Mouse (Mus musculus): ENCODE results near the gene Rep15.

Gene Rep15

DNA sequence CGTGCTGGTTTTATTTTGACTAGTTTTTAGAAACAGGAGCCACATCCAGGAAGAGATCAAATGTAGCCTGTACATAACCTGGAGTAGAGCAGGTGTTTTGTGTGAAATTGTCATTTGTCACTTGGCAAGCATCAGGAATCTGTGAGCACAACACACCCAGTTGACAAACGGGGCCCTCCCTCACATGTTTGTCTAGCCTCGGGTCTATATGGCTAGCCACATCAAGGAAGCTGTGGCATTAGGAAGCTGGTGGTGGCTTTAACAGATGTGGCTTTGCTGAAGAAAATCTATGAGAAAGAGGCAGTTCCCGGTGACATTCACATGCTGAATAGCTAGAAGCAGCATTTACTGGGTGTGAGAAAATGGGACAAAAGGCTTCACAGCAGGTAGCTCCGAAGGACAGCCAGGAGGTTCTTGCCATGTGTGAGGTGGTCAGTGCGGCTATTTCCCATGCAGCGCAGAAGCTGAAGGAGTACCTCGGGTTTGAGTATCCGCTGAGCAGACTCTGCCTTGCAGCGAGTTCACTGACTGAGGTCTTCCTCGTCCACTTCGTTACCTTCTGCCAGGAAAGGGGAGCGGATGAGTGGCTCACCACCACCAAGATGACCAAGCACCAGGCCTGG is at the start of gene Rep15:
Gene Rep15 (plus strand): TSS at position 282 of the 623 bp plus-strand sequence.
- DNase-seq: no peak

DNA sequence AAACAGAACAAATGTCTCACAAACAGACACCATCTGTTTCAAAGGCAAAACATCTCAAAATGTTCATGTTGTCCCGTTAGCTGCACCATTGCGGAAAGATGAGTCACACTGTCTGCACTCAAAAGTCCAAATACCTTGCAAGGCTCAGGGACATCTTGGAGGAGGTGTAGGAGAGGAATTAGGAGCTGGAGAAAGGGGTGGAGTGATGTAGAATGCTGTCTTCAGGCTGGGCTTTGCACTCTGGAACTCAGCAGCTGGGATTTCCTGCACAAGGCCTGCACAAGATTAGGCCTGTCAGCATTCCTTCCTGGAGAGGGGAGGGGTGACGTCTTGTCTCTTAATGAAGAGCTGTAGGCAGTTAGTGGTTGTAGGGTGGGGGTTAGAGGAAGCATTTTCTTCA is 47.8 kb upstream of the Rep15 start:
- DNase-seq: no peak

DNA sequence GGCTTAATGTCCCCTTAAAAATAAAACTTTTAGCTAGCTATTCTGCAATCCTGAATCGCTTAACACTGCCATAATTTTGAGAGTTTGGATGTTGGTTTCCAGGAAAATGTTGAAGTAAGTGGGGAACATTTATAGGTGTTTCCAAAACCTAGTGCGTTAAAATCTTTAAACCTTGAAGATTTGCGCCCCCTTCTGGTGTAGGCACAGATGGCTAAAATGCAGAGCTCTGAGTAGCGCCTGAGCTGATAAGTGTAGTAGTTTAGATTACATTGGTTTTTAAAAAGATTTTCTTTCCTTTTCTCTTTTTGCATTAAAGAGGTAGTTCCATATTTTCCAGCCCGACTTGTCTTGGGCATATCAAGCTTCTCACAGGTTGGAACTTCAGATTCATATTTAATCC is 38.1 kb upstream of the Rep15 start:
- peak; percentile 68 for DNase-seq

DNA sequence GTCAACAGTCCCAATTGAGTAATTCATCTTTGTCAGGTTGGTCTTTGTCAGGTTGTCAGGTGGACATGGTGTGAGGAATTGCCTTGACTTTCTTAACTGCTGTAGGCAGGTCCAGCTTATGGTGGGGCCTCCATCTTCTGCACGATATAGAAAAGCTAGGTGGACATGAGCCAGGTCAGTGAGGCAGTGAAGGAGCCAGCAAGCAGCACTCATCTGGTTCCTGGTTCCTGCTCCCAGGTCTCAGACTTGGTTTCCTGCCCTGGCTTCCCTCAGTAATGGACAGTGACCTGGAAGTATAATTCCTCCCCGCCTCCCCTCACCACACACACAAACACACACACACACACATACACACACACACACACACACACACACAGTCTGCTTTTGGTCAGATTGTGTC is 37.0 kb upstream of the Rep15 start:
- no peak for DNase-seq

DNA sequence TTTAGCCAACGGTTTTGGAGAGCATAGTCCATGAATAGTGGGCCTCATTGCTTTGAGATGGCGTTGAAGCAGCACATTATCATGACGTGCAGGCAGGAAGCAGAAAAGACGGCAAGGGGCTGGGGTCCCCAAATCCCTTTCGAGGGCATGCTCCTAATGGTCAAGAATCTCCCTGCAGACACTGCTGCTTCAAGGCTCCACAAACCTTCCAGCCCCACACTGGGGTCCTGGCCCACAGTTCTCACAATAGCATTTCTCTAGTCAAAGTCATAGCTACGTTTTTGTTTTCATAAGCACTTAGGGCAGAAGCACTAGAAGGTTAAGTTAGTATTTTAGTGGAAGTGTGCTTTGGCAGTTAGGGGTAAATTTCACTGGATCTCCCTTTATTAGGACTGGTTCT is 36.5 kb upstream of the Rep15 start:
- DNase-seq: no peak

DNA sequence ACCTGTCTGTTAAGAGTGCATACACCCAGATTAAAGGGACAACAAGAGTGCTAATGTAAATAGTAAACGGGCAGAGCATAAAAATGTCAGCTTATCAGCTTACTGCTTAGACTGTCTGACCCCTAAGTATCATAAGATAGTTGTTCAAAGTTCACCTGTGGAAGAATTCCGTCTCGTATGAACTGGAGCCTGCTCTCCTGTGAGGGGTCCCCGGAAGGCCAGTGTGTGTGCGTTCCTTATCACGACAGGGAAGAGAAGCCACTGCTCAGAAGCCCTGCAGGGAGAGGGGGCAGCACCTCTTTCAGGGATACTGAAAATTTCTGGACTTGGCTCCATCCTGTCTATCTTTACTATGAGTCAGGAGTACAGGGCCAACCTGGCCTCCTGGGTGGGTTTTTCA is 35.4 kb upstream of the Rep15 start:
- DNase-seq: no peak

DNA sequence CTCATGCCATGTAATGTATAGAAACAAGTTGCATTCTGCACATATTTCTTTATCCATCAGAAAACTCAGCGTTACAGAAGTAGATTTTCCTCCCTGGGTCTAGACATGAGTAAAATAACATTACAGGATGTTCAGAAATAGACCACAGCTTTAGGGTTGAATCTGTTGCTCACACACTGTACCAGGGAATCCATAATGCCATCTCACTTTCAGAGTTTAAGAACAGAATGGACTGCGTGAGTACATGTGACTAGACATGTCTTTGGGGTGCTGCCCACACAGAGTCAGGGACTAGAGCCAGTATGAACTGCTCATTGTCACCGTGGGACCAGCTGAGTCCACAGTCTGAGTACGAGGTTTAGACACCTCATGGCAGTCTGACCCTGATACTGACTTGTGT is 33.7 kb upstream of the Rep15 start:
- DNase-seq: no peak

DNA sequence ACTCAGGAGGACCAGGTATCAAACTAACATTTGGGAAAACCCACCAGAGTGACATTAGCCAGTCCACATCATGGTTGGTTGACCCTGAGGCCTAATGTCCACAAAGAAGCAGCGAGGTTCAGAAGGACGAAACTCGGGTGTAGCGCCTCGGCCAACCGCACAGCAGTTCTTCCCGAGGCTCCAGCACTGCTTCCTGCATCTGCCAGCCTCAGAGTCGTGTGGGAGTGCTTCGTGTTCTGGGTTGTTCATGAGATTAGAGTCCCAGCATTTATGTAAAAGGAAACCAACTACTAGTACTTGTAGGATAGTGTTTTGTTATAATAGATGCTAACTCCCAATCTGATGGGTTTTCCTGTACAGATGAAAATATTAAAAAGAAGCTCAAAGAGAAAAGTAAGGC is 33.1 kb upstream of the Rep15 start:
- no peak for DNase-seq

DNA sequence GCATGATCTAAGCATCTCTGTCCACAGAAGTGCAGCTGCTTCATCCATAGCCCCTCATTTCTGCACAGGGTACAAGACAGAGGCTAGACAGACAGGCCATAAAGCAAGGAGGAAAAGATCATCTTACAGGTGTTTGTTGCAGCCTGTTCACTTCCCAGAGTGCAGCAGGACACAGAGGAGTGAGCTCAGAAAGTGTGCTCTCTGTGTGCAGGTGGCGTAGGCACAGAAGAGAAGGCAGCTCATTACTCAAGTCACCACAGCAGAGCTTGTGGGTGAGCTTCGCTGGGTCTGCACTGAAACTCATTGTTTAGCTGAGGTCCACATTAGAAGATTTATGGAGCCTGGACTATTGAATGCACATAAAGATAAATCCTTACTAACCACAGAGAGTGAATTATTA is 32.6 kb upstream of the Rep15 start:
- no peak for DNase-seq

DNA sequence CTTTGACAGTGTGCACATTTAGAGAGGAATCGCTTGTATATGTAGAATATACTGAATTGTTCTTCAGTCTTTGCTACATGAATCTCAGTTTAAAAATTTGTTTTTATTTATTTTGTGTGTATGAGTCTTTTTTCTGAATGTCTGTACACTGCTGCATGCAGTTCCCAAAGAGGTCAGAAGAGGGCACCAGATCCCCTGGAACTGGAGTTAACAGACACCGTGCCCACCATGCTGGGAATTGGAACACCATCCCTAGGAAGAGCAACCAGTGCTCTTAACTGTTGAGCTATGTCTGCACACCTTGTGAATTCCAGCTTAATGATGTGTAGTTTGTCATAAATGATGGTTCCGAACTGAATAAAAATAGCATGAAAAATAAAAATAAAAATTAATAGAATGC is 24.2 kb upstream of the Rep15 start:
- DNase-seq: peak; percentile 67

DNA sequence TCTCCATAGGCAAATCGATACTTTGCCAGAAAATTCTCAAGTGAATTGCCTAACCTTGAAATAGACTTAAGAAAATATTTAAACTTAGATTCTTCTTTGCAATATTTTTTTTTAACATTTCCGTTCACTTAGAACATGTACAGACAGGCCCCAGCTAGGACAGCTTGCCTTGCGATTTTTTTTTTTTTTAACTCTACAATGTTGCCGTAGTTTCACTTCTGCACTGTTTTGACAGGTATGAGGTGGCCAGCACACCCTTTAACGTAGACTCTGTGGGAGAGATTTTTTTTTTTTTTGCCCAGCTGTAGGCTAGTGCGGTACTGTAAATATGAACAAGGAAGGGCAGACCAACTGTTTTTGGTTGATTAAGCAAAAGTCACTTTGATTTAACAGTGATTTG is 22.0 kb upstream of the Rep15 start:
- no peak for DNase-seq

DNA sequence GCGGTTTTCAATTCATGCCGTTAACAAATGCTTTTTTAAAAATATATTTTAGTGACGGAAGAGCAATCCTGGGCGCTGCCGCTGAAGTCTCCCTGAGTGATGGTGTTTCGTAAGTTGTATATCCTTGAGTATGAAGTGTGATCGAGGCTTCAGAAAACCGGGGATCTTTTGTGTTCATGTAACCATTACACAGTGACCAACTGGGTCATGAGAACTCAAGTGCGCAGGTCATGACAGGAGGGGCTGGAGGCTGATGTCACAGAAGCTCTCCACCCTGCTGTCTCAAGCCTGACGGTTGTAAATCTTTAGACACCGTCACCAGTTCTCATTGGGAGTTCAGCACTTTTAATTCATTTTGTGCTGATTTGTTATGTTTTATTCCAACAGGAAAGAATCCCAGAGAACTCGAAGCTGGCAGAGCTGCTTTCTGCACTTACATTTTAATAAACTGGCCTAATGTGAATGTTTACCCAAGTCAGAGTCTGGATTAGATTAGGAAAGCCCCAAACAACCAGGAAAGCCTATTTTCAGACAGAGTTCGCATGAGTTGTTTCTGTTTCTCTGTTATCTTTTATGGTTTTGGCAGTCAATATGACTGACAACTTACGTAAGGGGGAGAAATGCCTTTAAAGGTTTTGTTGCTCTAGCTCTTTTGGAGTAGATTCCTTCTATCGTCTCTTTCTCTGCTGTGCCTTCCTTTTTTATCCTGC is 21.4 kb upstream of the Rep15 start:
- DNase-seq: no peak

DNA sequence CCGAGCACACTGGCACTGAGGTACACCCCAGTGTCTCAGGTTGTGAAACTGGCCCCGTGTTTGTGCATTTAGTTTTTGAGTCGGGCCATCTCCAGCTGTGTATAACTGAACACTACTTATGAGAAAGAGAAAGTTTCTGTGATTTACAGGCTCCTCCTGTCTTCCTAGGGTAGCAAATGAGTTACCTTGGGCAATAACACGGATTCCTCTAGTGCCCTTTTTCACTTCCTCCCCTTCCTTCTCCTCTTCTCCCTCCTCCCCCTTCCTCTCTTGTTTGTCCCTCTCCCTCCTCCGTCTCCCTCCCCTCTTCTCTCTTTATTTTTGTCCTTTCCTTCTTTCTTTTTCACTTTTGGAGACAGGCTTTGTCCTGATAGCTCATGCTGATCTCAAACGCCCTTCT is 20.8 kb upstream of the Rep15 start:
- DNase-seq: no peak

DNA sequence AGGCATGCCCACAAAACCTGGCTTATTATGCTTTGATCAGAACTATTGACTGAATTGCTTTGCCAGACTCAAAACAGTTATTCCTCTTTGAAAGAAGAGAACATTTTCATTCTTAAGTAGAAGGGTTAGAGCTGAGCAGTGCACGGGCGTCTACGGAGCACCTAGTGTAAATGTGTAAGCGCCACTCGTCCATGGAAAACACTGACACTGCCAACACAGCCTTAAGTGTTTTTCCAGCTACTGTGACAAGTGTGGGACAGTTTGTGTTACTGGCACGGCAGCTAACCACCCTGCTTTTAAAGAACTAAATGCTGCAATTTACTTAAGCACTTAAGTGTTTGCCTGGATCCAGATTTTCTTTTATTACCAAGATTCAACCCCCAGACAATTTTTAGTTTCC is 20.4 kb upstream of the Rep15 start:
- DNase-seq: no peak

DNA sequence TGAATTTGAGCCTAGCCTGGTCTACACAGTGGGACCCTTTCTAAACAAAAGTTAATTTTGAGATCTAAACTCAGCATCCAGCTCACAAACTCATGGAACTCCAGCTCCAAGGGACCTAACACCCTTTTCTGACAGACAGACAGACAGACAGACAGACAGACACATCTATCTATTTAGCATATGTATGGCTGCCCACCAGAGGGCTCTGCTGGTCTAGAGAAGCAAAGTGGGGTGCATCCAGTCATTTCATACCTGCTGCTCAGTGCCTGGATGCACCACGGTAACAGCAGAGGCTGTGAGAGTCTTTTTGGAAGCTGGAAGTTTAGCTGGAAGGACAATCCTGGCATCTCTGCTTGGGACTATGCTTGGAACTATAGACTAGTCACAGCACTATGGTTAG is 18.8 kb upstream of the Rep15 start:
- DNase-seq: no peak

DNA sequence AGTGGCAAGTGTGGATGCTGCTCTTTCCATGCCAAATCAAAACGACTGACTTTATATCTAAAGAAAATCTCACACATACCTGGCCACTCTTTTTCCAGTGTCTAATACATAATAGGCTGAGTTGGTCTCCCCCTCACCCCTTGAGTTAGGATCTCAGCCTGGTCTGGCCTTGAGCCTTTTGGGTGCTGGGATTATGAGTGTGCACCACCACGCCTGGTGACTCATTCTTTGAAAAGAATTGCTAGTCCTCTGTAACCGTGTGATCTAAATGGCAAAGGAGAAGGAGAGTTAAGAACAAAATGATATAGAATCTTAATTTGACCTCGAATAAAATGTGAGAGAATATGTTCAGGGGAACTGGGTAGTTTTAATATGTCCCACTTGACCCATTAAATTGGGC is 14.5 kb upstream of the Rep15 start:
- no peak for DNase-seq

DNA sequence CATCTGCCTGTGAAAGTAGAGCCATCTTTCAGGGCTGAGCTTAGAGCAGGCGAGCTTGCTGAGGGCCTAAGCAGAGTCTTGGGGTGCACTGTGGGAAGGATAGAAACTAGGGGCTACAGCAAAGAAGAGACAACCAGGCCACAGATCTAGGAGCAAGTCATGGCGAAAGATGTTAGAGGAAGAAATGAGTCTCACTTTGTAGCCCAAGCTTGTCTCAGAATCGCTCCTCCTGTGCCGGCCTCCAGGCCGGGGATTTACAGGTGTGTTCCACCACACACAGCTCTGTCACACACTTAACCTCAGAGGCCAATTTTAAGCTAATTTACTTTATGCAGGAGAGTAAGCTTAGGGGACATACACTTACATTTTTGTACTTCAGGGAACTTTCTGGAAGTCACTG is 14.0 kb upstream of the Rep15 start:
- DNase-seq: no peak

DNA sequence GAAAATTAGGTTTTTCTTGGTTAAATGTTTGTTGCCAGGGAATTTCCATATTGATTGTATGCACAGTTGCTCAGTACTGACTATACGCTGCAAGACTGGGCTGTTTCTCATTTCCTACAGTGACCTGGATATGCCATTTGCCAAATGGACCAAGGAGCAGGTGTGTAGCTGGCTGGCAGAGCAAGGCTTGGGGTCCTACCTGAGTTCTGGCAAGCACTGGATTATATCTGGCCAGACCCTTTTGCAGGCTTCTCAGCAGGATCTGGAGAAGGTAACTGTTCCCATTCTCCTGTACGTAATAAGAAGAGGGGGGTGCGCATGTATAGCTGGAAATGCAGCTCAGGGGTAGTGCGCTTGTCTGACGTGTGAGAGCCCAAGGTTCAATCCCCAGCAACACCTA is 11.2 kb upstream of the Rep15 start:
- DNase-seq: no peak

DNA sequence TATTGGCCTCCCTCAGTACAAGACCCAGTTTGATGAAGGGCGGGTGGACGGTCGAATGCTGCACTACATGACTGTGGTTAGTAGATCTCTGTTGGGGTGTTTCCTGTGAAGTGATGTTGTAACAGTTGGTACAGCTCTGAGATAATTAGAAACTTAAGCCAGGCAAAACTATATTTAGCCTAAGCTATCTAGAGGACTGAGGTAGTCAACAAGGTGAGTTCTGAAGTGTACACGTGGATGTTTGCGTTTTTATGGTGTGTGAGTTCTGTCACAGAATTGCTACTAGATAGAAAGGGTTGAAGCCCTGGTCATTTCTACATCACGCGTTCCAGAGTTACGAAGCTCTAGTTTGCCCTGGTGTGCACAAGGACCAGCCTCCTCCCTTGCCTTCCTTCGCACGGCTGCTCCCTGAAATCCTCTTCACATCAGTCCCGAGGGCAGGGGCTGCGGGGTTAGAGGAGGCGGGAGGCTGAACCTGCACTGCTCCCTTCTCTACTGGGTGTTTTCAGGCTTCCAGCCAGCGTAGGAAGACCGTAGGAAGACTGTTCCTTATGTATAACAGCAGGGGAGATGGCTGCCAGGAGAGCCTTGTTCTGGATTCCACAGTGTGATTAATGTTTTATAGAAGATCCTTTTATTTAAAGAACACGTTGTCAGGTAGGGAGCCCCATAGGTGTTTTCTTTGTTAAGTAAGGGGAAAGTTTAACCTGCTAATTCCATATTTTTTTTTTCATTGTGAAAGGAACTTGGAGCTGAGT is 9.8 kb upstream of the Rep15 start:
- no peak for DNase-seq

DNA sequence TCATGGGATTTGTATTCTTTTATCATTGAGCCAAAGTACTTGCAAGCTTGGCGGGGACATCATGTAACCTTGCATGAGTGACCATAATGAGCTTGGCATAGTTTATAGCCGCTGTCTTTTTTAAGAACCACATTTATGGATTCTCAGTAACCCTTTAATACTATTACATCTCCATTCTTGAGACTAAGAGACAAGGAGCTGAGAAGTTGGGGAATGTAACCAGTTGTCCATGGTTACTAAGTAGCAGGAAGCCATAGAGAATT is 9.3 kb upstream of the Rep15 start:
- no peak for DNase-seq

DNA sequence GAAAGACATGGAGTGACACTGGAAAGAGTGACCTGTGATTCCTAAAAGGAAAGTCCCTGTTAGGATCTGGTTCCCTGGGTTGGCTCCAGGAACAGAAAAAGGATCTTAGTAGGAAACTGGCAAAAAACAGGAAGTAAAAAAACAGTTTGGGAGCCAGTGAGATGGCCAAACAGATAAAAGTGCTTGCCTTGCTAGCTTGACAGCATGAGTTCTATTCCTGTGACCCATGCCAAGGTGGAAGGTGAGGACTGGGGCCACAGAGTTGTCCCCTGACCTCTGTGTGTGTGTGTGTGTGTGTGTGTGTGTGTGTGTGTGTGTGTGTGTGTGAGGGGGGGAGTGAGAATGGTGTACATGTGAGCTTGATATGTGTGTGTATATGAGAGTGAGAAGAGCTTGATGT is 8.8 kb upstream of the Rep15 start:
- no peak for DNase-seq

DNA sequence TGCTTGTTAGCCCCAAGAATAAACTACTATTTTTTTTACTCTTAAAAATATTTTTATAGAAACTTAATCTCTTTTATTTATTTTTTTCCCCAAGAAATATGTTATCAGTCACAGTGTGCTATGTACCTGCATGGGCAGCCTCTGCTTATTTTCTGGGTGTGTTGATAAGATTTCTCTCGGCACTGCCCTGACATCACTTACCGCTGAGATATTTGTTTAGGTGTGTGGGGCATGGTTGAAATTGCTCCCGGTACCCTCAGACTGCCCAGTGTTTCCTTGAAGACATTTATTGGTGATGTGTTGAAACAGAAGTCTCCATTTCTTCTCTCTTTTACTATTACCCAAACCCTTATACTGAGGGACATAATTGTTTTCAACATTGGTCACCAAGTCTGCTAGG is 7.6 kb upstream of the Rep15 start:
- DNase-seq: no peak

DNA sequence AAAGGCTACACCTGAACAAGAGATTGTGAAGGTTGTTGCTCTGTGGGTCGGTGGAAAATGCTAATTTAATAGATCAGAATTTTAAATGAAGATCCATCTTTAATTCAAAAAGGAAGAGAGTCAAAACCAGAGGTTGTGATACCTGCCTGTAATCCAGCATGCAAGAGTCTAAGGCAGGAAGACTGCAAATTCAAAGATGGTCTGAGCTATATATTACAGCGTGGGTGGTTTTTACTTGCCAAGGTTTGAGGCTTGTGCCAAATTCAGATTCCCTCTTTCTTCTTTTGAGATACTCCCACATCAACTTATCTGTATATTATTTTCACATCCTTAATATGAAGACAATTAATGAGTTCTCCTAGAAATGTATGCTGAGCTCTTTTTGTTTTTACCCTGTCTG is 4.0 kb upstream of the Rep15 start:
- no peak for DNase-seq

DNA sequence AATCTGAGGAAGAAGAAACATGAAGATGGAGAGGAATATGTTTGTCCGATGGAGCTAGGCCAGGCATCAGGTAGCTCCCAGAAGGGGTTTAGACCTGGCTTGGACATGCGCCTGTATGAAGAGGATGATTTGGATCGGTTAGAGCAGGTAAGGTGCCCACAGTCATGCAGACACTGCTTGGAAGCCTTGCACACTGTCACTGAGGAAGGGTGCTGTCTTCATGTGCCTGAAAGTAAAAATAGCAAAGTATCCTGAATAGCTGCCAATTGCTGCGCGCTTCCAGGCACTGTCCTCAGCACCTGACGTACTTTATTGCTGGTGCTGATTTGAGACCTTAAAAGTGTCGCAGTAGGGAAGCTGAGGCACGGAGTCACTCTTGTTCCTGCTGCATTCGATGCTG is 2.8 kb upstream of the Rep15 start:
- no peak for DNase-seq
